Mouse (Mus musculus): Measurements from ENCODE around the gene Trappc6a.

Trappc6a gene

GRCm38 (mm10) chr7:19524420-19525104, 16.4 kb downstream of the Trappc6a start:
- DNase-seq: no peak

GRCm38 (mm10) chr7:19525105-19525481, 16.9 kb downstream of the Trappc6a start:
- no peak for DNase-seq

- DNase-seq: no peak
These were observed 22.9 kb downstream of the Trappc6a start for GRCm38 (mm10) chr7:19531077-19531476.

- DNase-seq: peak in 1 of 2 experiments; percentile 39
These were observed 24.0 kb downstream of the Trappc6a start for GRCm38 (mm10) chr7:19532240-19532639.

GRCm38 (mm10) chr7:19534676-19535075, 26.5 kb downstream of the Trappc6a start:
- no peak for DNase-seq

- peak; percentile 52 to 64 for DNase-seq
These were observed 32.8 kb downstream of the Trappc6a start for GRCm38 (mm10) chr7:19540771-19541566.

GRCm38 (mm10) chr7:19541681-19542154, 33.5 kb downstream of the Trappc6a start:
- peak in 1 of 2 experiments; percentile 45 for DNase-seq

GRCm38 (mm10) chr7:19542155-19542691, 34.0 kb downstream of the Trappc6a start:
- DNase-seq: peak; percentile 78 to 86

GRCm38 (mm10) chr7:19543584-19543983, 35.4 kb downstream of the Trappc6a start:
- peak in 1 of 2 experiments; percentile 63 for DNase-seq

GRCm38 (mm10) chr7:19546007-19546406, 37.8 kb downstream of the Trappc6a start:
- no peak for DNase-seq

GRCm38 (mm10) chr7:19547344-19547969, 39.3 kb downstream of the Trappc6a start:
- DNase-seq: no peak

- DNase-seq: no peak
These were observed 41.2 kb downstream of the Trappc6a start for GRCm38 (mm10) chr7:19549394-19549793.

GRCm38 (mm10) chr7:19551634-19552033, 43.4 kb downstream of the Trappc6a start:
- DNase-seq: no peak

- no peak for DNase-seq
These were observed 44.2 kb downstream of the Trappc6a start for GRCm38 (mm10) chr7:19552443-19552842.

- DNase-seq: no peak
These were observed 46.0 kb downstream of the Trappc6a start for GRCm38 (mm10) chr7:19554168-19554567.

- peak in 1 of 2 experiments; percentile 34 for DNase-seq
These were observed 48.9 kb downstream of the Trappc6a start for GRCm38 (mm10) chr7:19557086-19557485.

GRCm38 (mm10) chr7:19557982-19558900, 50.0 kb downstream of the Trappc6a start:
- DNase-seq: no peak

- DNase-seq: peak in 1 of 2 experiments; percentile 58
These were observed 50.8 kb downstream of the Trappc6a start for GRCm38 (mm10) chr7:19558965-19559364.

GRCm38 (mm10) chr7:19560491-19561260, 52.5 kb downstream of the Trappc6a start:
- peak; percentile 29 to 35 for DNase-seq

- DNase-seq: no peak
These were observed 53.2 kb downstream of the Trappc6a start for GRCm38 (mm10) chr7:19561431-19561764.
